Mouse (Mus musculus): ENCODE data around the gene Gse1.

DNA sequence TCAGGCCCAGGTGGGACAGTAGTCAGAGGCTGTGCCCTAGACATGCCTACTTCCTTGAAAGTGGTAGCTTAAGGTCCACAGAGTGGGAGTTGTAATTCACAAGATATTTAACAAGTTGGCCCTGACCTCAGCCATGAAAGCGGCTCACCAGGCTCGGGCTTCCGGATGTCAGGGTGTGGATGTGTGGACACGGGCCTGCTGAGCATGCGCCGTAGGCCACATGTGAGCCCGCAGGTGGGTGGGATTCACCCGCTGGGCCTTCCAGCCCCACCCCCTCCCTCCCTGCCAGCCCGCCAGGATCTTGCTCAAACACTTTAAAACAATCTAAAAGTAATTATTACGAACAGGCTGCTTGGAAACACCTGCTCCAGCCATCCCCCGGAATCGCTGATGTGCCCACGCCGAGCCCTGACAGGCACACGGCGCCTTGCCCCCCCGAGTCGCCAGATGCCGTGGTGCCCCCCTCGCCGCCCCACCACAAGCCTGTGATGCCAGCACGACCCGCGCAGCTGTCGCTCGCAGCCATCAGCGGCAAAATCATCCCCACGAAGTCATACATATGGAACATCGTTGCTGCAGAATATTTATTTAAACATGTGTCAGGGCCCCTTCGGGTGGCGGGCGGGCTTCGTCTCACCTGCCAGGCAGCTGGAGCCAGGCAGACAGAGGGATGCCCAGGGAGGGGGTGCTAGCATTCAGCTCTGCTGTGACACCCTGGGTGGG lies 171.1 kb downstream of the Gse1 start:
- no peak for TF ChIP-seq POLR2A (IDR thresholded peaks at IDR 0.05; ENCODE audit: low read depth, low read length)
- TF ChIP-seq CTCF (IDR thresholded peaks at IDR 0.05; ENCODE audit: extremely low read depth, insufficient read length, insufficient replicate concordance, low read depth, low read length): no peak
